Mouse (Mus musculus) midbrain, embryonic 14.5 days (tissue): Measurements from ENCODE around the gene Iqck. TPM values are rescaled to one million over a fixed set of nuclear protein-coding genes. Genes with fewer than 3 reads are reported as not detected.

Experiments
- ATAC-seq: fragments of 200-750 bp; cut with Nextera tagmentation; 2 replicates; pipeline ENCODE4 v1.8.0; 2017; ENCODE audit warnings: moderate number of reproducible peaks, moderate library complexity; ENCODE audit not compliant: low FRiP score, low TSS enrichment
- DNase-seq: peaks from one replicate; pipeline ENCODE4 v3.0.0-alpha.2; 2015
- H3K27ac ChIP-seq: fragments of 300-500 bp; sonication (generic); replicated peaks from 2 replicates; pipeline ENCODE4 v1.5.1; 2014; ENCODE audit warnings: mild to moderate bottlenecking, low read depth, low read length, moderate library complexity
- H3K27me3 ChIP-seq: fragments of 300-500 bp; sonication (generic); 2 replicates; pipeline ENCODE4 v1.6.1; 2014; ENCODE audit warnings: low read length, control low read depth, mixed read lengths; ENCODE audit not compliant: control insufficient read depth, insufficient read depth
- H3K36me3 ChIP-seq: fragments of 300-500 bp; sonication (generic); 2 replicates; pipeline ENCODE4 v1.6.1; 2014; ENCODE audit warnings: low read length, control low read depth; ENCODE audit not compliant: control insufficient read depth, insufficient read depth
- H3K4me1 ChIP-seq: fragments of 300-500 bp; sonication (generic); 2 replicates; pipeline ENCODE4 v1.6.1; 2014; ENCODE audit warnings: mild to moderate bottlenecking, antibody characterized with exemption, low read length, control low read depth; ENCODE audit not compliant: control insufficient read depth, insufficient read depth
- H3K4me2 ChIP-seq: fragments of 300-500 bp; sonication (generic); 2 replicates; pipeline ENCODE4 v1.6.1; 2014; ENCODE audit warnings: mild to moderate bottlenecking, low read length, moderate library complexity
- H3K4me3 ChIP-seq: fragments of 300-500 bp; sonication (generic); replicated peaks from 2 replicates; pipeline ENCODE4 v1.5.1; 2014; ENCODE audit warnings: low read depth, low read length
- H3K9ac ChIP-seq: fragments of 300-500 bp; sonication (generic); replicated peaks from 2 replicates; pipeline ENCODE4 v1.6.1; 2014; ENCODE audit warnings: mild to moderate bottlenecking, low read length, moderate library complexity
- H3K9me3 ChIP-seq: fragments of 300-500 bp; sonication (generic); 2 replicates; pipeline ENCODE4 v1.6.1; 2016; ENCODE audit warnings: low read length, control low read depth, mixed read lengths; ENCODE audit not compliant: control insufficient read depth
- WGBS: fragments of 180-500 bp; shearing (Covaris S2); extraction: QIAGEN DNeasy Blood & Tissue Kit; methylation state at CpG from one replicate; pipeline ENCODE4 v1.1.7; 2014; 5-methylcytosine and 5-hydroxymethylcytosine counted together
- polyA plus RNA-seq: library from polyadenylated mRNA; unstranded; fragments of >200 nt; fragmentation: Nextera tagmentation; extraction: Ambion mirVana; gene quantifications from 2 replicates; pipeline ENCODE4 v1.2.1, GENCODE M21; 2014

Gene Iqck
- polyA plus RNA-seq, 1 experiment from 2014 or later: 3.8 TPM

- WGBS: 69% methylated on average over 3 of the region's 3 CpGs
- ATAC-seq (no peak), DNase-seq (no peak)
- Histone ChIP-seq H3K27ac (no peak overlapping the region), H3K36me3 (no peaks in the 10 kb centered on the region), H3K9me3 (no peaks in the 10 kb centered on the region), H3K4me2 (no peak overlapping the region), H3K4me3 (no peak overlapping the region), H3K9ac (no peak overlapping the region), H3K27me3 (no peaks in the 10 kb centered on the region), H3K4me1 (0 out of 2 replicates have a peak, but pooled peaks cover 3% of the 10 kb centered on the region)
Observed at GRCm38 (mm10) chr7:118947241-118947640, 91.7 kb downstream of the Iqck start.

GRCm38 (mm10) chr7:118948677-118949282, 93.2 kb downstream of the Iqck start:
- no peak for ATAC-seq
- no peak overlapping the region for H3K4me3 ChIP-seq

GRCm38 (mm10) chr7:118949749-118950148, 94.2 kb downstream of the Iqck start:
- H3K9ac ChIP-seq: no peak overlapping the region
- H3K4me3 ChIP-seq: no peak overlapping the region
- no peaks in the 10 kb centered on the region for H3K9me3 ChIP-seq
- no peaks in the 10 kb centered on the region for H3K27me3 ChIP-seq
- 0 out of 2 replicates have a peak, but pooled peaks cover 3% of the 10 kb centered on the region for H3K4me1 ChIP-seq
- 45% methylated on average over 7 of the region's 7 CpGs for WGBS
- H3K27ac ChIP-seq: no peak overlapping the region
- no peak overlapping the region for H3K4me2 ChIP-seq
- no peak for ATAC-seq
- no peaks in the 10 kb centered on the region for H3K36me3 ChIP-seq
- peak; percentile 53 for DNase-seq

More at GRCm38 (mm10) chr7:118948677-118949282, 93.2 kb downstream of the Iqck start:
- Histone ChIP-seq H3K27me3 (no peaks in the 10 kb centered on the region), H3K4me1 (0 out of 2 replicates have a peak, but pooled peaks cover 3% of the 10 kb centered on the region), H3K27ac (no peak overlapping the region), H3K9me3 (no peaks in the 10 kb centered on the region), H3K9ac (no peak overlapping the region), H3K36me3 (no peaks in the 10 kb centered on the region), H3K4me2 (no peak overlapping the region)
- DNase-seq: no peak
- 52% methylated on average over 2 of the region's 2 CpGs for WGBS

- no peak overlapping the region for H3K9ac ChIP-seq
- H3K9me3 ChIP-seq: no peaks in the 10 kb centered on the region
- H3K27ac ChIP-seq: no peak overlapping the region
- H3K27me3 ChIP-seq: no peaks in the 10 kb centered on the region
- H3K4me2 ChIP-seq: no peak overlapping the region
- H3K4me3 ChIP-seq: no peak overlapping the region
- H3K4me1 ChIP-seq: 0 out of 2 replicates have a peak, but pooled peaks cover 3% of the 10 kb centered on the region
- DNase-seq: no peak
- H3K36me3 ChIP-seq: no peaks in the 10 kb centered on the region
- ATAC-seq: no peak
- WGBS: 69% methylated on average over 11 of the region's 11 CpGs
Observed at GRCm38 (mm10) chr7:118953626-118954282, 98.2 kb downstream of the Iqck start.

- ATAC-seq (no peak), DNase-seq (no peak)
- Histone ChIP-seq H3K4me1 (0 out of 2 replicates have a peak, but pooled peaks cover 1% of the 10 kb centered on the region), H3K9me3 (no peaks in the 10 kb centered on the region), H3K4me2 (no peak overlapping the region), H3K4me3 (no peak overlapping the region), H3K9ac (no peak overlapping the region), H3K36me3 (no peaks in the 10 kb centered on the region), H3K27ac (no peak overlapping the region), H3K27me3 (no peaks in the 10 kb centered on the region)
- WGBS: 93% methylated on average over 1 of the region's 1 CpGs
Observed at GRCm38 (mm10) chr7:118954968-118955367, 99.4 kb downstream of the Iqck start.

GRCm38 (mm10) chr7:118956616-118957246, 101.2 kb downstream of the Iqck start:
- 87% methylated on average over 4 of the region's 4 CpGs for WGBS
- ATAC-seq (no peak), DNase-seq (no peak)
- H3K36me3 ChIP-seq: no peaks in the 10 kb centered on the region
- no peak overlapping the region for H3K27ac ChIP-seq
- no peak overlapping the region for H3K4me3 ChIP-seq
- no peaks in the 10 kb centered on the region for H3K27me3 ChIP-seq
- no peaks in the 10 kb centered on the region for H3K9me3 ChIP-seq
- no peak overlapping the region for H3K9ac ChIP-seq
- H3K4me1 ChIP-seq: no peaks in the 10 kb centered on the region
- no peak overlapping the region for H3K4me2 ChIP-seq

GRCm38 (mm10) chr7:118959209-118959608, 103.7 kb downstream of the Iqck start:
- Histone ChIP-seq H3K9me3 (no peaks in the 10 kb centered on the region), H3K9ac (no peak overlapping the region), H3K27me3 (no peaks in the 10 kb centered on the region), H3K27ac (no peak overlapping the region), H3K4me2 (no peak overlapping the region), H3K4me1 (no peaks in the 10 kb centered on the region), H3K36me3 (no peaks in the 10 kb centered on the region), H3K4me3 (no peak overlapping the region)
- 89% methylated on average over 7 of the region's 7 CpGs for WGBS
- ATAC-seq: no peak
- DNase-seq: no peak

GRCm38 (mm10) chr7:118964777-118965176, 109.2 kb downstream of the Iqck start:
- Histone ChIP-seq H3K4me3 (no peak overlapping the region), H3K36me3 (no peaks in the 10 kb centered on the region), H3K9ac (no peak overlapping the region), H3K4me1 (no peaks in the 10 kb centered on the region), H3K27ac (no peak overlapping the region), H3K4me2 (no peak overlapping the region), H3K27me3 (no peaks in the 10 kb centered on the region), H3K9me3 (no peaks in the 10 kb centered on the region)
- ATAC-seq (no peak), DNase-seq (peak; percentile 13)
- 4% methylated on average over 3 of the region's 3 CpGs for WGBS
